Mouse (Mus musculus) adrenal gland, postnatal 14 days (tissue): Measurements from ENCODE around the gene Gm17268. TPM values are rescaled to one million over a fixed set of nuclear protein-coding genes. Genes with fewer than 3 reads are reported as not detected.

ENCODE experiments used
- DNase-seq: peaks from one replicate; pipeline ENCODE4 v3.0.0; 2021; ENCODE audit warnings: mixed read lengths
- long read RNA-seq, 2 experiments: library from polyadenylated mRNA; stranded (forward); transcript quantifications; one replicate each; pipeline ENCODE4 v2.0.0; 2021
- total RNA-seq: library from RNA; stranded (reverse); gene quantifications from 2 replicates; pipeline ENCODE4 v1.2.3, GENCODE M21; 2021

Gm17268 gene
- total RNA-seq = not detected in 2 replicates
- long read RNA-seq, experiment 1 = 0 reads
- long read RNA-seq, experiment 2 = 0 reads

GRCm38 (mm10) chr11:82038535-82038934 lies at the start of gene Gm17268:
Gene Gm17268, minus strand, starts transcription at chr11:82038562.
- DNase-seq = no peak

GRCm38 (mm10) chr11:82084360-82084759 lies 46.0 kb upstream of the Gm17268 start:
- DNase-seq = no peak

DNA sequence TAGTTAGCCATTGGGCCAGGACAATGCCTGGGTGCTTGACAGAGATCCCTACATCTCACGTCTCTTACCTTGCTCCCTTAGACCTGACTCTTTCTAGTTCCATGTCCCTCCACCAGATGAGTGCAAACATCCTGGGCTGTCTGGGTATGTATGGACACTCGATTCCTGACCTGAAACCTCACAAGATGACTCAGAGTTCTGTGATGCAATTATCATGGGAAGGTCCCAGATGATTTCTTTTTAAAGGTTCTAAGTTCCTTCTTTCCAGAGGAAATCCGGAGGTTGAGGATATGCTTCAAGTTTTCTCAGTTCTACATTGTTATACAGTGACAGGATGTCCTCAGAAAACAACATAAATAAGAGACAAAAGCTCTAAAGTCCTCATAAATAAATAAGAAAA lies 42.5 kb upstream of the Gm17268 start:
- DNase-seq = no peak

- no peak for DNase-seq
Measured at GRCm38 (mm10) chr11:82078136-82078730, 39.9 kb upstream of the Gm17268 start.

GRCm38 (mm10) chr11:82077031-82077430 lies 38.7 kb upstream of the Gm17268 start:
- DNase-seq = no peak

- no peak for DNase-seq
Measured at GRCm38 (mm10) chr11:82073686-82074085, 35.3 kb upstream of the Gm17268 start.

DNA sequence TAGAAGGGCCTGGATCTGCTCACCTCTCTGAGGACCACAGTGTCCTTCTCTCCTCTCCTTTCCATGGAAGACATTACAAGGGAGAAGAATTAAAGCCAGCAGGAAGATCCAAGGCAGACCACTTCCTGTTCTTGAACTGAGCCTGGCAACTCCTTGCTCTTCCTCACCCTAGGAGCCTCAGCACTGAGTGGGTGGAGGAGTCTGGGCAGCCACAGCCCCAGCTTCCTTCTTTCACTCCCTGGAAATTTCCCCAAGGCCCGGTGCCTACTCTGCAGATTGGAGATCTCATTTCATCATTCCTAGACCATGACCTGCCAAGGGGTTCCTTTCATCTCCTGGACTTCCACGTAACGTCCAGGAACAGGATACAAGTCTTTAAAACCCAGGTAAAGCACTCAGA lies 34.6 kb upstream of the Gm17268 start:
- DNase-seq = no peak

DNA sequence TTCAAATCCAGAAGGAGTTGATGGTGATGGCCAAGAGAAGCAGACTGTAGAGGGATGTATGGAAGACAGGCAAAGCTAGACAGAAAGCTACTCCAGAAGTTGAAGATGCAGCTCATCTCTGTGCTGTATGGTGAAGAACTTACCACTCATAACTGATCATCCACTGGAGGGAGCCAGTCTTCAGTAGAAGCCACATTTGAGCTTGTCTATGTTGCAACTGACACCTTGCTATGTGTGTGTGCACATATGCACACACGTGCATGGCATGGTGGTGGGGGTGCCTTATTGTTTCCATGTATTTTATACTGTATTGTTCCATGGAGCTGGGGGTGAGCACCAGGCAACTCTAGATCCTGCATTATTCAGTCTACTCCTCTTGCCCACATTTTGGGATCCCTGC lies 34.0 kb upstream of the Gm17268 start:
- no peak for DNase-seq

GRCm38 (mm10) chr11:82071076-82071475 lies 32.7 kb upstream of the Gm17268 start:
- no peak for DNase-seq

- DNase-seq = no peak
Measured at GRCm38 (mm10) chr11:82066953-82067571, 28.7 kb upstream of the Gm17268 start.

DNA sequence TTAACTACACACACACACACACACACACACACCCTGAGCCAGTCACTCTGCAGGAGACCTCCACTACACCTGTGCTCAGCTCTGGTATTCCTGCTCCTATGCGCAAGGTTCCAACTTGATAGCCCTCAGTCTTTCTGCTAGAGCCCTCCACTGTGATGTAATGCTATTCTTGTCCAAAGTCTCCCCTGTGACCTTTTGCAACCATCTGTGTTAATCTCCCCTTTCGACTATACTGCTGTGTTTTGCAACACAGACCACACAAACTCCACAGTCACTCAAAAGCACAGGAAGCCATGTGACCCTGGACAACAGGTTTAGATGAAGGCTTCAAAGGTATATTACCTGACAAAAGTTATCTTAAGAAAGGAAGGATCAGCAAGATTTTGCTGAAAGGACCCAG lies 25.1 kb upstream of the Gm17268 start:
- DNase-seq = no peak

GRCm38 (mm10) chr11:82062226-82062625 lies 23.9 kb upstream of the Gm17268 start:
- no peak for DNase-seq

DNA sequence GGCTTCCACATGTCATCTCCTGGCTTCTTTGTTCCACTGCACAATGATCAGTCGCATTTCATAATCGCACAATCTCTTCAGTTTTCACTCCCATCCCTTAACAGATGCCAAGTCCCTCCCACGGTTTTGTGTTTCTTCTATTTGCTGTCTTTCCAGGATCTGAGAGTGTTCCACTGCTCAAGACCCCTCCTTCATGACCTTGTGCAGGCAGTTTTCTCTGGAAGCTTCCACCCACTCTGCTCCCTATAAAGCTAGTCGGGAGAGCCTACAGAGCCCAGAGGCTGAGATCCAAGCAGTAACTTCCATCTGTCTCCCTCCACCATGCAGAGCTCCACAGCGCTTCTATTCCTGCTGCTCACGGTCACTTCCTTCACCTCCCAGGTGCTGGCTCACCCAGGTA lies 19.3 kb upstream of the Gm17268 start, which contains the start of gene Ccl11:
Gene Ccl11 (plus strand): TSS at position 178 of the 400 bp plus-strand sequence.
- DNase-seq = no peak

GRCm38 (mm10) chr11:82053849-82054248 lies 15.5 kb upstream of the Gm17268 start:
- no peak for DNase-seq

DNA sequence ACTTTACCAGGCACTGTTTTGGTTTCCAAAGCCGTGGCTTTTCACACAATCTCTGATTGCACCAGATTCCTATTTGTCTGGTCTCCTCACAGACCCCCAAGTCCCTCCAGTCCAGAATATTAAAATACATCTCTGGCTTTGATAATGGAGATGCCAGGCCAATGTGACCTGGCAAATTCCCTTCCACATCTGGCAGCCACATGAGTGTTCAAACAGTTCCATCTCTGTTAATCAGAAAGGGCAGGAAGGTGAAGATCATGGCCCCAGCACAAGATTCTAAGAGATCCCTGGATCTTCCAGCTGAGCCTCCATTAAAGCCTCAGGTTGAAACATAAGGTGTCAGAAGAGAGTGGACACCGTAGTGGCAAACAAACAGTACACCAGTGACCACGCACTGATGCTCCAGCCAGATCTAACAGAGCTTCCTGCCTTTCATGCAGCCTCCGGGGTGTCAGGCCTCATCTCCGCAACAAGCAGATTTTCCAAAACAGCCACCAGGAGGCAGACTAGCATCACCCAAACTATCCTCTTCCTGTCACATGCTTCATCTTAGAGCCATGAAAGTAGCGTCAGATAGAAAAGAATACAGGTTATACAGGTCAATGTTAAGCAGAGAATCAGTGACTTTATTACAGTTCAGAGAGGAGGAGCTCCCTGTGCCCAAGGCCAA lies 9.5 kb upstream of the Gm17268 start:
- DNase-seq = peak; percentile 67

GRCm38 (mm10) chr11:82045471-82045870 lies 7.1 kb upstream of the Gm17268 start, which contains the start of gene Ccl7:
Gene Ccl7, plus strand, starts transcription at chr11:82045712.
- DNase-seq = peak; percentile 46

GRCm38 (mm10) chr11:82041671-82042080 lies 3.3 kb upstream of the Gm17268 start:
- DNase-seq = peak; percentile 8

- DNase-seq = peak; percentile 32
Measured at GRCm38 (mm10) chr11:82039132-82039660, 834 bp upstream of the Gm17268 start.

DNA sequence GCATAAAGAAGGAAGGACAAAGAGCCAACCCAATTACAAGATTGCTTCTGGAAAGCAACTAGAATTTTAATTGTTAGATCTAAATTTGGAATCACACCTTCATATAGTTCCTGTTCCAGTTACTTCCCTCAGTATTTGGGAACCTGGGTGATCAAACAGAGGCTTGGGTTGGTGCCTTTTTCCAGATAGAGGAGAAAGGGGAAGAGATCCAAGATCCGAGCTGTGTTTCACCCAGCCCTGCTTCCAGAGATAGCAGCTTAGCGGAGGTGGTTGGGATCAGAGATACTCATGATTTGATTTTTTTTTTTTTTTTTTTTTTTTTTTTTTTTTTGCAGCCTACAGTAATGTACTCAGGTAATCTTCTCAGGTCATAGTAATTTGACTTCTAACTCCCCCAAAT lies 2.5 kb downstream of the Gm17268 start:
- DNase-seq = no peak

DNA sequence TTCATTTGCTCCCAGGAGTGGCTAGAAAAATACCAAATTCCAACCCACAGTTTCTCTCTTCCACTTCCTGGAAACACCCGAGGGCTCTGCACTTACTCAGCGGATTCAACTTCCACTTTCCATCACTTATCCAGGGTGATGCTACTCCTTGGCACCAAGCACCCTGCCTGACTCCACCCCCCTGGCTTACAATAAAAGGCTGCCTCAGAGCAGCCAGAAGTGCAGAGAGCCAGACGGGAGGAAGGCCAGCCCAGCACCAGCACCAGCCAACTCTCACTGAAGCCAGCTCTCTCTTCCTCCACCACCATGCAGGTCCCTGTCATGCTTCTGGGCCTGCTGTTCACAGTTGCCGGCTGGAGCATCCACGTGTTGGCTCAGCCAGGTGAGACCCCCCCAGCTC lies 3.0 kb downstream of the Gm17268 start, which contains the start of gene Ccl2:
Gene Ccl2 (plus strand): TSS at position 216 of the 400 bp plus-strand sequence.
- peak; percentile 81 for DNase-seq

- no peak for DNase-seq
Measured at GRCm38 (mm10) chr11:82034446-82034845, 3.9 kb downstream of the Gm17268 start.

GRCm38 (mm10) chr11:82032678-82033344 lies 5.6 kb downstream of the Gm17268 start:
- peak; percentile 69 for DNase-seq
